Mouse (Mus musculus): ENCODE data around the gene Ppa1. TPM values are rescaled to one million over a fixed set of nuclear protein-coding genes. Genes with fewer than 3 reads are reported as not detected.

Gene Ppa1
- polyA plus RNA-seq, 1 experiment from 2014 or later: 217 TPM

GRCm38 (mm10) chr10:61675935-61676334 is 27.6 kb downstream of the Ppa1 start:
- Histone ChIP-seq H3K4me2 (replicated peaks; ENCODE audit: low read depth, low read length) (no peak overlapping the region), H3K36me3 (ENCODE audit: control insufficient read depth, insufficient read depth, low read length) (peaks cover 42% of the 10 kb centered on the region), H3K27me3 (ENCODE audit: control insufficient read depth, insufficient read depth, low read length) (no peaks in the 10 kb centered on the region), H3K9ac (ENCODE audit: low read depth, low read length) (no peak overlapping the region), H3K4me1 (ENCODE audit: control insufficient read depth, insufficient read depth, low read length) (no peaks in the 10 kb centered on the region; the same call in 1 of the 2 replicates), H3K4me3 (ENCODE audit: low read length) (no peak overlapping the region), H3K9me3 (ENCODE audit: control insufficient read depth, low read length) (no peaks in the 10 kb centered on the region), H3K27ac (ENCODE audit: low read depth, low read length) (no peak overlapping the region)
- no peak for ATAC-seq (ENCODE audit: low FRiP score, low TSS enrichment)
- WGBS: 81% methylated on average over 3 of the region's 3 CpGs

- H3K9ac ChIP-seq (ENCODE audit: low read depth, low read length): peak overlapping the region; percentile 69
- no peak for ATAC-seq (ENCODE audit: low FRiP score, low TSS enrichment)
- H3K9me3 ChIP-seq (ENCODE audit: control insufficient read depth, low read length): no peaks in the 10 kb centered on the region
- H3K4me1 ChIP-seq (ENCODE audit: control insufficient read depth, insufficient read depth, low read length): peaks cover 7% of the 10 kb centered on the region; the same call in 1 of the 2 replicates
- no peaks in the 10 kb centered on the region for H3K27me3 ChIP-seq (ENCODE audit: control insufficient read depth, insufficient read depth, low read length)
- peaks cover 14% of the 10 kb centered on the region for H3K36me3 ChIP-seq (ENCODE audit: control insufficient read depth, insufficient read depth, low read length)
- WGBS: 35% methylated on average over 9 of the region's 9 CpGs
- H3K4me2 ChIP-seq (replicated peaks; ENCODE audit: low read depth, low read length): peak overlapping the region; percentile 64
- H3K4me3 ChIP-seq (ENCODE audit: low read length): peak overlapping the region; percentile 95
- H3K27ac ChIP-seq (ENCODE audit: low read depth, low read length): peak overlapping the region; percentile 71; the same call in 1 of the 2 replicates
Observed at GRCm38 (mm10) chr10:61679545-61679944, 31.2 kb downstream of the Ppa1 start.

GRCm38 (mm10) chr10:61680015-61680913 is 31.9 kb downstream of the Ppa1 start, which contains the start of gene Sar1a:
Sar1a (plus strand) TSS chr10:61680299.
- Histone ChIP-seq H3K27me3 (ENCODE audit: control insufficient read depth, insufficient read depth, low read length) (no peaks in the 10 kb centered on the region), H3K9ac (ENCODE audit: low read depth, low read length) (peak within 1 kb of the TSS; percentile 95), H3K4me1 (ENCODE audit: control insufficient read depth, insufficient read depth, low read length) (peaks cover 7% of the 10 kb centered on the region; the same call in 1 of the 2 replicates), H3K4me3 (ENCODE audit: low read length) (peak within 1 kb of the TSS; percentile 95), H3K27ac (ENCODE audit: low read depth, low read length) (peak within 1 kb of the TSS; percentile 76; the same call in 1 of the 2 replicates), H3K4me2 (replicated peaks; ENCODE audit: low read depth, low read length) (peak within 1 kb of the TSS; percentile 73), H3K9me3 (ENCODE audit: control insufficient read depth, low read length) (no peaks in the 10 kb centered on the region), H3K36me3 (ENCODE audit: control insufficient read depth, insufficient read depth, low read length) (peaks cover 14% of the 10 kb centered on the region)
- under 1% methylated on average over 68 of the region's 84 CpGs for WGBS
- peak; percentile 100 for ATAC-seq (ENCODE audit: low FRiP score, low TSS enrichment)

DNA sequence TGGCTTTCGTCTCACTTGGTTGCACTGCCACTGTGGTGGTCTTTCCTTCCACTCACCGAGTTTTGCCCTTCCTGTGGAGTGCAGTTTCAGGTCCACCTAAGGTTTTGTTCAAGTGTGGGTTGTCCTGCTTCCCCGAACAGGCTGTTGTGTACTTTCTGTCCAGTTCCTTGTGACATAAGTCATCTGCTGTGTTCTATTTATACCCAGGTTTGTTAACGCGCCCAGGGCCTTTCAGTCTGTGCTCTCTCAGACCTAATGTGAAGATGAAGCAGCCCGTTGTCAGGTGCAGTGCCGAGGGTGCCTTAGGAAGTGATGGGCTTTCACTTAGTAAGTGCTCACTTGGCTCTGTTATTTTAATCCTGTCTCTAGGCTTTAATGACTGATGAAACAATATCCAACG is 41.1 kb downstream of the Ppa1 start:
- Histone ChIP-seq H3K4me2 (replicated peaks; ENCODE audit: low read depth, low read length) (no peak overlapping the region), H3K4me3 (ENCODE audit: low read length) (no peak overlapping the region), H3K27me3 (ENCODE audit: control insufficient read depth, insufficient read depth, low read length) (no peaks in the 10 kb centered on the region), H3K27ac (ENCODE audit: low read depth, low read length) (no peak overlapping the region), H3K9ac (ENCODE audit: low read depth, low read length) (no peak overlapping the region), H3K4me1 (ENCODE audit: control insufficient read depth, insufficient read depth, low read length) (no peaks in the 10 kb centered on the region), H3K36me3 (ENCODE audit: control insufficient read depth, insufficient read depth, low read length) (peaks cover 84% of the 10 kb centered on the region), H3K9me3 (ENCODE audit: control insufficient read depth, low read length) (no peaks in the 10 kb centered on the region)
- ATAC-seq (ENCODE audit: low FRiP score, low TSS enrichment): no peak
- WGBS: 86% methylated on average over 8 of the region's 8 CpGs

DNA sequence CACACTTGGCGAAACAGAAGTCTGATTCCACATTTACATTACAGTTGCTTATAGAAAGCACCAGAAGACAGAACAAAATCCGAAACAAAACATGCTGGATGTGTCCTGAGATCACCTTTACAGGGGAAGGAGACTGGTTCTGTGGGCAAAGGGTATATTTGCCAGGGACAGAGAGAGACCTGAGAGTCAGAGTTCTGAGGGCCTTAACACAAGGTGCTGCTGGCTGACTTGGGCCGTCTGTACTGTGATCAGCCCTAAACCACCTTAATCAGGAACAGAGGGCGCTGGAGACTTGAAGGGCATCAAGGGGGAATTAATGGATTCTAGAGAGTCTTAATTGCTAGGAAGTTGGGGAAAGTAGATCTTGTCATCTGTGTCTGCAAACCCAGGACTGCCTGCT is 45.2 kb downstream of the Ppa1 start:
- no peak overlapping the region for H3K27ac ChIP-seq (ENCODE audit: low read depth, low read length)
- no peak for ATAC-seq (ENCODE audit: low FRiP score, low TSS enrichment)
- WGBS: 77% methylated on average over 4 of the region's 4 CpGs
- H3K4me3 ChIP-seq (ENCODE audit: low read length): no peak overlapping the region
- no peak overlapping the region for H3K9ac ChIP-seq (ENCODE audit: low read depth, low read length)
- peaks cover 48% of the 10 kb centered on the region for H3K36me3 ChIP-seq (ENCODE audit: control insufficient read depth, insufficient read depth, low read length)
- H3K9me3 ChIP-seq (ENCODE audit: control insufficient read depth, low read length): no peaks in the 10 kb centered on the region
- H3K4me1 ChIP-seq (ENCODE audit: control insufficient read depth, insufficient read depth, low read length): peaks cover 14% of the 10 kb centered on the region
- H3K27me3 ChIP-seq (ENCODE audit: control insufficient read depth, insufficient read depth, low read length): no peaks in the 10 kb centered on the region
- no peak overlapping the region for H3K4me2 ChIP-seq (replicated peaks; ENCODE audit: low read depth, low read length)

GRCm38 (mm10) chr10:61694870-61695670 is 46.7 kb downstream of the Ppa1 start, which contains the start of gene Tysnd1:
Tysnd1 (plus strand) TSS chr10:61695514.
- Histone ChIP-seq H3K27ac (ENCODE audit: low read depth, low read length) (no peak within 1 kb of the TSS; the same call in 1 of the 2 replicates), H3K9me3 (ENCODE audit: control insufficient read depth, low read length) (no peaks in the 10 kb centered on the region), H3K4me2 (replicated peaks; ENCODE audit: low read depth, low read length) (peak within 1 kb of the TSS; percentile 95), H3K27me3 (ENCODE audit: control insufficient read depth, insufficient read depth, low read length) (no peaks in the 10 kb centered on the region), H3K4me1 (ENCODE audit: control insufficient read depth, insufficient read depth, low read length) (peaks cover 14% of the 10 kb centered on the region), H3K4me3 (ENCODE audit: low read length) (peak within 1 kb of the TSS; percentile 91), H3K9ac (ENCODE audit: low read depth, low read length) (peak within 1 kb of the TSS; percentile 68), H3K36me3 (ENCODE audit: control insufficient read depth, insufficient read depth, low read length) (peaks cover 40% of the 10 kb centered on the region)
- ATAC-seq (ENCODE audit: low FRiP score, low TSS enrichment): peak; percentile 96
- under 1% methylated on average over 42 of the region's 42 CpGs for WGBS

- Histone ChIP-seq H3K4me3 (ENCODE audit: low read length) (peak overlapping the region; percentile 91), H3K27ac (ENCODE audit: low read depth, low read length) (no peak overlapping the region), H3K4me2 (replicated peaks; ENCODE audit: low read depth, low read length) (peak overlapping the region; percentile 95), H3K9ac (ENCODE audit: low read depth, low read length) (peak overlapping the region; percentile 68), H3K27me3 (ENCODE audit: control insufficient read depth, insufficient read depth, low read length) (no peaks in the 10 kb centered on the region), H3K9me3 (ENCODE audit: control insufficient read depth, low read length) (no peaks in the 10 kb centered on the region), H3K4me1 (ENCODE audit: control insufficient read depth, insufficient read depth, low read length) (peaks cover 14% of the 10 kb centered on the region), H3K36me3 (ENCODE audit: control insufficient read depth, insufficient read depth, low read length) (peaks cover 32% of the 10 kb centered on the region)
- under 1% methylated on average over 99 of the region's 111 CpGs for WGBS
- ATAC-seq (ENCODE audit: low FRiP score, low TSS enrichment): peak; percentile 24
Observed at GRCm38 (mm10) chr10:61695703-61696559, 47.6 kb downstream of the Ppa1 start.

- Histone ChIP-seq H3K27ac (ENCODE audit: low read depth, low read length) (no peak overlapping the region), H3K4me3 (ENCODE audit: low read length) (peak overlapping the region; percentile 91), H3K27me3 (ENCODE audit: control insufficient read depth, insufficient read depth, low read length) (no peaks in the 10 kb centered on the region), H3K4me2 (replicated peaks; ENCODE audit: low read depth, low read length) (peak overlapping the region; percentile 95), H3K9me3 (ENCODE audit: control insufficient read depth, low read length) (no peaks in the 10 kb centered on the region), H3K4me1 (ENCODE audit: control insufficient read depth, insufficient read depth, low read length) (peaks cover 14% of the 10 kb centered on the region), H3K9ac (ENCODE audit: low read depth, low read length) (peak overlapping the region; percentile 68), H3K36me3 (ENCODE audit: control insufficient read depth, insufficient read depth, low read length) (peaks cover 29% of the 10 kb centered on the region)
- 17% methylated on average over 13 of the region's 19 CpGs for WGBS
- ATAC-seq (ENCODE audit: low FRiP score, low TSS enrichment): no peak
Observed at GRCm38 (mm10) chr10:61696560-61696823, 48.1 kb downstream of the Ppa1 start.
